Mouse (Mus musculus): ENCODE results near the gene Slc2a9. TPM values are rescaled to one million over a fixed set of nuclear protein-coding genes. Genes with fewer than 3 reads are reported as not detected.

Gene Slc2a9
- polyA plus RNA-seq, 1 experiment: 1.1 TPM

- H3K4me3 ChIP-seq (replicated peaks): no peak overlapping the region
- H3K27me3 ChIP-seq (replicated peaks): no peaks in the 10 kb centered on the region
- no peak for TF ChIP-seq FLI1 (IDR thresholded peaks at IDR 0.05; ENCODE audit: low read length)
- no peak for TF ChIP-seq GATA1 (IDR thresholded peaks at IDR 0.05; ENCODE audit: borderline replicate concordance, low read length)
- no peaks in the 10 kb centered on the region for H3K4me1 ChIP-seq
- H3K36me3 ChIP-seq (replicated peaks; ENCODE audit: low read length): peaks cover 7% of the 10 kb centered on the region
- no peaks in the 10 kb centered on the region for H3K9me3 ChIP-seq
These were observed 56.5 kb downstream of the Slc2a9 start for GRCm38 (mm10) chr5:38446316-38446975.

GRCm38 (mm10) chr5:38441088-38441839 is 61.7 kb downstream of the Slc2a9 start:
- H3K9me3 ChIP-seq: peaks cover 42% of the 10 kb centered on the region
- TF ChIP-seq FLI1 (IDR thresholded peaks at IDR 0.05; ENCODE audit: low read length): no peak
- no peak for TF ChIP-seq GATA1 (IDR thresholded peaks at IDR 0.05; ENCODE audit: borderline replicate concordance, low read length)
- no peaks in the 10 kb centered on the region for H3K4me1 ChIP-seq
- H3K27me3 ChIP-seq (replicated peaks): no peaks in the 10 kb centered on the region
- H3K4me3 ChIP-seq (replicated peaks): no peak overlapping the region
- peaks cover 40% of the 10 kb centered on the region for H3K36me3 ChIP-seq (replicated peaks; ENCODE audit: low read length)

- H3K36me3 ChIP-seq (replicated peaks; ENCODE audit: low read length): peaks cover 41% of the 10 kb centered on the region
- no peaks in the 10 kb centered on the region; the same call in 1 of the 2 replicates for H3K4me1 ChIP-seq
- no peak overlapping the region for H3K4me3 ChIP-seq (replicated peaks)
- peaks cover 42% of the 10 kb centered on the region for H3K9me3 ChIP-seq
- H3K27me3 ChIP-seq (replicated peaks): no peaks in the 10 kb centered on the region
- TF ChIP-seq GATA1 (IDR thresholded peaks at IDR 0.05; ENCODE audit: borderline replicate concordance, low read length) (no peak), FLI1 (IDR thresholded peaks at IDR 0.05; ENCODE audit: low read length) (no peak)
These were observed 62.5 kb downstream of the Slc2a9 start for GRCm38 (mm10) chr5:38440252-38441005.

- H3K9me3 ChIP-seq: peaks cover 42% of the 10 kb centered on the region
- H3K4me1 ChIP-seq: no peaks in the 10 kb centered on the region; the same call in 1 of the 2 replicates
- peaks cover 47% of the 10 kb centered on the region for H3K36me3 ChIP-seq (replicated peaks; ENCODE audit: low read length)
- no peak overlapping the region for H3K4me3 ChIP-seq (replicated peaks)
- no peak for TF ChIP-seq GATA1 (IDR thresholded peaks at IDR 0.05; ENCODE audit: borderline replicate concordance, low read length)
- TF ChIP-seq FLI1 (IDR thresholded peaks at IDR 0.05; ENCODE audit: low read length): no peak
- H3K27me3 ChIP-seq (replicated peaks): no peaks in the 10 kb centered on the region
These were observed 66.3 kb downstream of the Slc2a9 start for GRCm38 (mm10) chr5:38436681-38437080.

GRCm38 (mm10) chr5:38434875-38435274 is 68.1 kb downstream of the Slc2a9 start:
- TF ChIP-seq FLI1 (IDR thresholded peaks at IDR 0.05; ENCODE audit: low read length) (no peak), GATA1 (IDR thresholded peaks at IDR 0.05; ENCODE audit: borderline replicate concordance, low read length) (no peak)
- Histone ChIP-seq H3K4me1 (no peaks in the 10 kb centered on the region; the same call in 1 of the 2 replicates), H3K27me3 (replicated peaks) (no peaks in the 10 kb centered on the region), H3K9me3 (peaks cover 33% of the 10 kb centered on the region), H3K36me3 (replicated peaks; ENCODE audit: low read length) (peaks cover 38% of the 10 kb centered on the region), H3K4me3 (replicated peaks) (peak overlapping the region; percentile 29)

GRCm38 (mm10) chr5:38431201-38431600 is 71.7 kb downstream of the Slc2a9 start:
- TF ChIP-seq GATA1 (IDR thresholded peaks at IDR 0.05; ENCODE audit: borderline replicate concordance, low read length) (no peak), FLI1 (IDR thresholded peaks at IDR 0.05; ENCODE audit: low read length) (no peak)
- H3K27me3 ChIP-seq (replicated peaks): no peaks in the 10 kb centered on the region
- no peak overlapping the region for H3K4me3 ChIP-seq (replicated peaks)
- H3K9me3 ChIP-seq: no peaks in the 10 kb centered on the region
- H3K4me1 ChIP-seq: peaks cover 15% of the 10 kb centered on the region
- H3K36me3 ChIP-seq (replicated peaks; ENCODE audit: low read length): peaks cover 8% of the 10 kb centered on the region

- Histone ChIP-seq H3K36me3 (replicated peaks; ENCODE audit: low read length) (peaks cover 7% of the 10 kb centered on the region), H3K9me3 (peaks cover 10% of the 10 kb centered on the region), H3K4me3 (replicated peaks) (no peak overlapping the region), H3K27me3 (replicated peaks) (no peaks in the 10 kb centered on the region), H3K4me1 (peaks cover 20% of the 10 kb centered on the region)
- TF ChIP-seq GATA1 (IDR thresholded peaks at IDR 0.05; ENCODE audit: borderline replicate concordance, low read length) (no peak), FLI1 (IDR thresholded peaks at IDR 0.05; ENCODE audit: low read length) (no peak)
These were observed 73.8 kb downstream of the Slc2a9 start for GRCm38 (mm10) chr5:38429106-38429505.

- H3K4me1 ChIP-seq: peaks cover 20% of the 10 kb centered on the region
- no peaks in the 10 kb centered on the region for H3K27me3 ChIP-seq (replicated peaks)
- peaks cover 10% of the 10 kb centered on the region for H3K9me3 ChIP-seq
- H3K36me3 ChIP-seq (replicated peaks; ENCODE audit: low read length): peaks cover 4% of the 10 kb centered on the region
- H3K4me3 ChIP-seq (replicated peaks): no peak overlapping the region
- TF ChIP-seq GATA1 (IDR thresholded peaks at IDR 0.05; ENCODE audit: borderline replicate concordance, low read length): no peak
These were observed 75.2 kb downstream of the Slc2a9 start for GRCm38 (mm10) chr5:38427757-38428156.

- no peak for TF ChIP-seq GATA1 (IDR thresholded peaks at IDR 0.05; ENCODE audit: borderline replicate concordance, low read length)
- TF ChIP-seq FLI1 (IDR thresholded peaks at IDR 0.05; ENCODE audit: low read length): no peak
- peaks cover 20% of the 10 kb centered on the region for H3K4me1 ChIP-seq
- peaks cover 10% of the 10 kb centered on the region for H3K9me3 ChIP-seq
- H3K27me3 ChIP-seq (replicated peaks): no peaks in the 10 kb centered on the region
- H3K36me3 ChIP-seq (replicated peaks; ENCODE audit: low read length): peaks cover 4% of the 10 kb centered on the region
- no peak overlapping the region for H3K4me3 ChIP-seq (replicated peaks)
These were observed 77.4 kb downstream of the Slc2a9 start for GRCm38 (mm10) chr5:38425569-38425968.

Data from megakaryocyte, embryonic 14.5 days (primary cell).